In genomic region chr5:7996401-7997044, GRCm38 (mm10) we compare ENCODE assay signal across 8 mouse cellular contexts. TPM values are rescaled to one million over a fixed set of nuclear protein-coding genes. Genes with fewer than 3 reads are reported as not detected.
DNase-seq lines count a peak whose midpoint lies in the region; ATAC-seq lines count a peak whose summit lies in the region.

No protein-coding gene starts in this region.

- peak; percentile 12 for DNase-seq in adrenal gland, postnatal 10 days
- DNase-seq in adrenal gland, postnatal 25 days, result no peak
- DNase-seq in right cerebral cortex, adult 18-20 months, result peak; percentile 1
- DNase-seq in right cerebral cortex, postnatal 36 days (ENCODE audit: low spot score in 2 of 2), result no peak
- DNase-seq in midbrain, embryonic 11.5 days (ENCODE audit: low spot score, missing footprints), result peak; percentile 86
- DNase-seq in adrenal gland, postnatal 4 days (ENCODE audit: low spot score in 2 of 2), result no peak
- DNase-seq in spleen, postnatal 4 days (ENCODE audit: low spot score in 2 of 2), result no peak

- no peaks in the 10 kb centered on the region for H3K9me3 ChIP-seq in midbrain, embryonic 11.5 days (ENCODE audit: control insufficient read depth, low read length)

- no peak overlapping the region for H3K4me3 ChIP-seq in midbrain, embryonic 11.5 days (ENCODE audit: low read depth, low read length)

- H3K36me3 ChIP-seq in midbrain, embryonic 11.5 days (ENCODE audit: control insufficient read depth, insufficient read depth, low read length), result no peaks in the 10 kb centered on the region

- peak; percentile 49 to 69; a peak in 2 of 4 replicates for ATAC-seq in hematopoietic stem cell, adult 5-6 weeks (replicated peaks in 1 of 2; ENCODE audit: insufficient read depth in 1 of 2, low FRiP score in 2 of 2, low TSS enrichment in 1 of 2, low read depth in 1 of 2, poor library complexity in 2 of 2, severe bottlenecking in 2 of 2)
- ATAC-seq in midbrain, embryonic 11.5 days (ENCODE audit: low FRiP score), result peak; percentile 62

- no peak overlapping the region for H3K27ac ChIP-seq in midbrain, embryonic 11.5 days (ENCODE audit: low read depth, low read length)

- H3K27me3 ChIP-seq in midbrain, embryonic 11.5 days (ENCODE audit: control insufficient read depth, insufficient read depth, low read length), result no peaks in the 10 kb centered on the region

- no peaks in the 10 kb centered on the region for H3K4me1 ChIP-seq in midbrain, embryonic 11.5 days (ENCODE audit: control insufficient read depth, insufficient read depth, low read length)

- WGBS in midbrain, embryonic 11.5 days, result 56% methylated on average over 8 of the region's 8 CpGs

- H3K4me2 ChIP-seq in midbrain, embryonic 11.5 days, result no peak overlapping the region

- no peak overlapping the region for H3K9ac ChIP-seq in midbrain, embryonic 11.5 days (ENCODE audit: low read length)

RNA-seq across cellular contexts. Expression of gene Steap4, which starts 36.3 kb away (rescaled TPM):
- 10 to 100 TPM; 36.1 to 42.8 TPM for total RNA-seq in adrenal gland, postnatal 10 days (2021)
- total RNA-seq in adrenal gland, postnatal 25 days (2021), result 11.3 and 11.4 TPM in 2 replicates
- not detected in 2 replicates for total RNA-seq in hematopoietic stem cell, adult 5-6 weeks (2017)
- 0.12 and 0.26 TPM in 2 replicates for polyA plus RNA-seq in midbrain, embryonic 11.5 days (2014; fragmentation: Nextera tagmentation; extraction: Ambion mirVana)
- 10 to 100 TPM; 11.6 to 16.8 TPM for total RNA-seq in adrenal gland, postnatal 4 days (2021)

RNA-seq across cellular contexts. Expression of gene Sri, which starts 49.4 kb away (rescaled TPM):
- total RNA-seq in adrenal gland, postnatal 10 days (2021), result 100 to 1,000 TPM; 121 to 132 TPM
- total RNA-seq in adrenal gland, postnatal 25 days (2021), result 72.0 and 128 TPM in 2 replicates
- 117 and 213 TPM in 2 replicates for total RNA-seq in hematopoietic stem cell, adult 5-6 weeks (2017)
- 162 and 167 TPM in 2 replicates for polyA plus RNA-seq in midbrain, embryonic 11.5 days (2014; fragmentation: Nextera tagmentation; extraction: Ambion mirVana)
- 100 to 1,000 TPM; 140 to 149 TPM for total RNA-seq in adrenal gland, postnatal 4 days (2021)

Comparison
In these comparisons a context has a peak if more than half of its experiments do, and no peak if none do; other contexts are left out.
1. DNase-seq: peak in adrenal gland, postnatal 10 days (single experiment), right cerebral cortex, adult 18-20 months (single experiment) and midbrain, embryonic 11.5 days (single experiment); none in adrenal gland, postnatal 25 days (single experiment), right cerebral cortex, postnatal 36 days (0 of 2), adrenal gland, postnatal 4 days (0 of 2) and spleen, postnatal 4 days (0 of 2).
2. RNA of gene Steap4, which starts 36.3 kb away (total RNA-seq): 36.1 to 42.8 TPM in adrenal gland, postnatal 10 days, 11.6 to 16.8 TPM in adrenal gland, postnatal 4 days and 11.3 to 11.4 TPM in adrenal gland, postnatal 25 days; not detected in hematopoietic stem cell, adult 5-6 weeks; every median in the first group is over 10 times any median in the second.